Mouse (Mus musculus): ENCODE measurements around the gene Ugt2b36.
"Not testable (repeated sequence)": the region's sequence is repeated elsewhere in the genome, so short reads cannot be mapped to it uniquely, and the experiment has no call there.

Gene Ugt2b36

GRCm38 (mm10) chr5:87092346-87093027 lies at the start of gene Ugt2b36:
Ugt2b36 (minus strand) TSS chr5:87092555.
- DNase-seq (ENCODE audit: low read depth, low spot score) = no peak

- DNase-seq (ENCODE audit: low read depth, low spot score) = not testable (repeated sequence)
Measured at GRCm38 (mm10) chr5:87140196-87140595, 47.8 kb upstream of the Ugt2b36 start, which contains the start of gene Ugt2b5. Ugt2b5 (minus strand) TSS chr5:87140318.

- not testable (repeated sequence) for DNase-seq (ENCODE audit: low read depth, low spot score)
Measured at GRCm38 (mm10) chr5:87103697-87104096, 11.3 kb upstream of the Ugt2b36 start.

- DNase-seq (ENCODE audit: low read depth, low spot score) = no peak
Measured at GRCm38 (mm10) chr5:87091111-87091510, 1.2 kb downstream of the Ugt2b36 start.

GRCm38 (mm10) chr5:87089264-87089663 lies 3.1 kb downstream of the Ugt2b36 start:
- DNase-seq (ENCODE audit: low read depth, low spot score) = no peak

GRCm38 (mm10) chr5:87086269-87086668 lies 6.1 kb downstream of the Ugt2b36 start:
- DNase-seq (ENCODE audit: low read depth, low spot score) = no peak

- no peak for DNase-seq (ENCODE audit: low read depth, low spot score)
Measured at GRCm38 (mm10) chr5:87030624-87031023, 61.7 kb downstream of the Ugt2b36 start.

GRCm38 (mm10) chr5:87027359-87027758 lies 65.0 kb downstream of the Ugt2b36 start:
- DNase-seq (ENCODE audit: low read depth, low spot score) = no peak
